Mouse (Mus musculus): ENCODE data around the gene Mgat2.
A peak's percentile ranks its signal among the peaks of the same experiment; 100 is the strongest.
"Not testable (repeated sequence)": the region's sequence is repeated elsewhere in the genome, so short reads cannot be mapped to it uniquely, and the experiment has no call there.

The Mgat2 gene

DNA sequence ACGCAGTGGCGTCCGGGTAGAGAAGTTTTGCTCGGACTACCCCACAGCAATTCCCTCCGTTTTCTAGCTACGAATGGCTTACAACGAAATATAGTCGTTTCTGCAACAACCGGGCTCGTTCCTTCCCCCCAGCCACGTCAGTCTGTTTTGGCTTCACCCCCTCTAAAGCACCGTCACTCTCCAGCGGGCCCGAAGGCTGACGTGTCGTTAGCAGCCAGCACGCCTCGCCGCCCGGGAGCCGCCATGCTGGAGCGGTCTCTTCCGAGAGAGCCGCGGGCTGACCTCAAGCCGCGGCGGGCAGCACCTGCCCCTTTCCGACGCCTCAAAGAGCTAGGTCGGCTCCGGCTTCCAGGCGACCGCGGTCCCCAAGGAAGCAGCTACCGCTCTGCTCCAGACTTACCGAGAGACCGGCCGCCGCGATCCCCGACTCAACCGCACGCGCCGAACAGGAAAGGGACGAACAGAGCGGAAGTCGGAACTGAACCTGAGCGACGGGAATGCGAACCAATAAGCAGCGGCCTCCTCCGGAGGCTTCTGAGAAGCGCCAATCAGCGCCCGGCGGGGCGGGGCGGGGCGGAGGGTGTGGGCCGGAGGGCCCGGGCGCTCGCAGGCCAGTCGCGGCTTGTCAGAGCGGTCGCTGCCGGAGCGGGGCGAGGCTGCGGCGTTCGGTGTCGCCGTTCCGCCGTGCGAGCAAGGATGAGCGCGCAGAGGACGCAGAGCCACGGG is at the start of gene Mgat2, which contains the start of gene Rpl36al:
Mgat2 (plus strand) TSS at position 575 of the 726 bp plus-strand sequence.
Rpl36al (minus strand) TSS at position 501 of the 726 bp plus-strand sequence.
- DNase-seq, result peak; percentile 99

DNA sequence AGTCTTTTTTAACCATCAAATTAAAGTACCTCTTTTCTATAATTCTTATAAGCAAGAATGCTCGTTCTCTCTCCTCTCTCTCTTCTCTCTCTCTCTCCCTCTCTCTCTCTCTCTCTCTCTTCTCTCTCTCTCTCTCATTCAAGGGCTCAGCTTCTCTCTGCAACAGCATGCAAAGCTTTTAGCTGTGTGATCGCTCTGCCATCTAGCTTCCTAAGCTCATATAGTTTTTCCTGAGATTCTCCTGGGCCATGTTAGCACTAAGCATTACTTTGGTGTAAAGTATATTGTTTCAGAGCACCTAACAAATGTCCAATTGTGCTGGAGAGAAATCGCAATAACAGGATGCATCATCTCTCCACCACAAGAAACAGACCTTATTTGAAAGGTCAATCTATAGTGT is 44.8 kb upstream of the Mgat2 start:
- no peak for DNase-seq

DNA sequence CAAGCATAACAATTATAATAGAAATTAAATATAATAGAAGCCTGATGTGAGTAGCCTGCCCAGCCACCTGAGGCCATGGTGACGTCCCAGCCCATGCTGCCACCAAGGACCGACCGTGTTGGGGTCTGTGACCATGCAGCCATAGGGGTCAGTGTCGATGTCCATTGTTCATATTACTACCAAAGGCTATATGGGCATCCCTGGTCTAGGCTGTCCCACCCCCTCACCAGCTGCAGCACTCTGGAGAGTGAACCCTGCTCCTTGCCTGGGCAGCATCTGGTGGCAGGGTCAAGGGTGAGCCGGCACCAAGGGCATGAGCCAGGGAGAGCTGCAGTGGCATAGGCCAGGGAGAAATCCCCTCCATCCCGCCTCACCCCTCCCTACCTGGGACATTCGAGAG is 44.1 kb upstream of the Mgat2 start:
- DNase-seq, result no peak

DNA sequence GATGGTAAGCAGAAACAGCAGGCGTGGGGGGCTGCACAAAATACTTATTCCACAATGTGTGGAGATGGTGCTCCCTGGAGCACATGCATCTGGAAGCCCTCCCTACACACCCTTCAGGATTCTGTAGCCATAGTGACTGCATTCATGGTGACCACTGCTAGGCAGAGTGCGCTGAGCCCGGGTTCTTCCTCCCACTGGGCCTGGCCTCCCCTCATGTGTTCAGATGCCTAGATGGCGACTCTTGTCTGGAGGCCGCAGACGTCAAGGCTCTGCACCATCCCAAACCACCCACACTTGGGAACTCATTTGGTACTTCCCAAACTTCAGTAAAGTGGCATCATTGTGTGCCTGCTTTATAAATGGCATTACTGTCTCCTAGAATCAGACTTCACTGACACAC is 40.5 kb upstream of the Mgat2 start:
- no peak for DNase-seq

DNA sequence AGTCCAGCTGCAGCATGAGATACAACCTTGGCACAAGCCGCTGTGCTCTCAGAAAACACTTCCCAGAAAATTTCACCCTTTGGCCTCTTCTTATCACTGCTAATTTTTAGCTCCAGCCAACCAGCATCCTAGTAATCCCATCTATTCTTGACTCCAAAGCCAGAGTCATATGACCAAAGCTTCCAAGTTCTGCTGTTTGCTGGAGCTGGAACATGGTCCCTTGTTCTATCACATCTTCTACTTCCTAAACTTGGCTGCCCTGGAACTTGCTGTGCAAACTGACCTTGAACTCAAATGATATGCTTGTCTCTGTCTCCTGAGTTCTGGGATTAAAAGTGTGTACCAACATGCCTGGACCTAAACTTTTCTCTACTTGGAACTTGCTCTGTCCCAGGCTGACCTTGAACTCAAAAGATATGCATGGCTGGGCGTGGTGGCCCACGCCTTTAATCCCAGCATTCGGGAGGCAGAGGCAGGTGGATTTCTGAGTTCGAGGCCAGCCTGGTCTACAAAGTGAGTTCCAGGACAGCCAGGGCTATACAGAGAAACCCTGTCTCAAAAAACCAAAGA is 36.7 kb upstream of the Mgat2 start:
- no peak for DNase-seq

DNA sequence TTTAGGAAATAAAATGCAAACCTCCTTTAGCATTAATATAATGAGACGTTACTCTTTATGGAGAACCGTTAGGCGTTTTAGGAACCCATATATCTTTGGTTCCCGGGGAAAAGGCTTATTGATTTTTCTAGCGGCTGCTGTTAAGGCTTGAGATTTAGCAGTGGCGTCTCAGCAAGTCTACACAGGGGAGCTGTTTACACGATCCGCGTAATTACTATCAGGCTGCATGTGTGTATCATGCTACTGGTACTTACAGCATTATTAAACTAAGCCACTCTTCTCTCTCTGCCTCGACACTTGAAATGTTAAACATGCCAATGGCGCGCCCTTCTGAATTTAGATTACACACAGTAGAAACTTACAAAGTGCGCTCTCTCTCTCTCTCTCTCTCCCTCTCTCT is 33.9 kb upstream of the Mgat2 start:
- DNase-seq, result no peak

DNA sequence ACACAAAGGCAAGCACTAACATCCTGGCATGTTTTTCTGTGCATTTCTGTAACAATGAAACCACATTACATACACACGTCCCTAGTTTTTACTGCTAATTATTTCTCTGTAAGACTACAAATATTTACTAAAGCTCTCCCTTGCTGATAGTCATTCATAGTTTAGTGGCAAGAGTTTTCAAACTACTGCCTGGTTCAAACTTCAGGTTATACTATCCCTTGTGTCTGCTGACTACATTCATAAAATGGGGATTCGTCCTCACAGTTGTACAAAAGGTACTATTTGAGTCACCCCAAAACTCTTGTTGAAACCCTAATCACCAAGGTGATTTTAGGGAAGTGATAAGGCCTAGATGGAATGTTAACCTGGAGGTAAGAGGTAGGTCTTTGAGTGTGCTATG is 28.0 kb upstream of the Mgat2 start:
- no peak for DNase-seq

DNA sequence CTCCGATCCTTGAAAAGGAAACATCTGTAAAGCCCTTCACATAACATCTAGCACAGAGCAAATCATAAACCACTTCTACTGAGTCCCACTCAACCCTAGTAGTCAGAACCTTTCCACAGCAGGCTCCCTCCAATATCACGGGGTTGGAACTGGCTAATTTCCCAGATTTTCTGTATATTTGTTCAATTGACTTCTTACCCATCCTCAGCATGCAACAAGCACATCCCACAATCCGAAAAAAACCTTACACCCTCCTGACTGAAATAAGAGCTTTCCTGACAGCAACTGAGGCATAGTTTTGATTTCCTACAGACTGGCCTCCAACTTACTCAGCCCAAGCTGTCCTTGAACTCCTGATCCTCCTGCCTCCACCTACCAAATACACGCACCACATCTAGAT is 27.5 kb upstream of the Mgat2 start:
- no peak for DNase-seq

DNA sequence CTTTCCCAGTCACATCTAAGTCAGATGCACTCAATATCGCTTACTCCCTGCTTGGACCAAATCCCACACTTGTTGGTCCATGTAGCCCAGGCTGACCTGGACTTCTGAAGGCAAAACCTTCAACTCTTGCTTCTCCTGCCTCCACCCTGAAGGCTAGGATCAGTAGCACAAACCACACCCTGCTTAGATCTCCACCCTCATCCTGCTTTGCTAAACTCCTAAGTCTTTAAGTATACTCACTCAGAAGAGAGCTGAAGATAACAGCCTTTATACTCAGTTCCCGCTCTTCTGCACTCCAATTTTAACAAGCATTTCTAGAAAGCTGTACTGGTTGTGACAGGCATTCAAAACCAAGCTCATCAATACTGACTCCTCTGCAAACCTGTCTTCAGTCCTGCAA is 26.9 kb upstream of the Mgat2 start:
- no peak for DNase-seq

DNA sequence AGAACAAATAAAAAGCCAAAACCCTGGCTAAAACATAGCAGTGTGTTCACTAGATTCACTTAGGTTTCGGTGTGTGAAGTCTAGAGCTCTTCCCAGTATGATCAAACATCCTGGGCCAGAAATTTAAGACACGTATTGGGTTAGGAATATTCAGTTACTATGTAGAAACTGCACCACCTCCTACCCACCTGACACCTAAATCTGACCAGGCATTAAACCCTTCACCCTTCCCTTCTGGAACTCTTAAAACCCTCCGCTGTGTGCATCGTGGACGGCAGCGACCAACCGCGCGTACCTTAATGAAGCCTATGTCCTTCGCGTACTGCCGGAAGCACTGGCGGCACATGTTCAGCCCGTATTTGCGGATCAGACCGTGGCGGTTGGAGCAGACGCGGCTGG is 25.6 kb upstream of the Mgat2 start:
- DNase-seq, result no peak

DNA sequence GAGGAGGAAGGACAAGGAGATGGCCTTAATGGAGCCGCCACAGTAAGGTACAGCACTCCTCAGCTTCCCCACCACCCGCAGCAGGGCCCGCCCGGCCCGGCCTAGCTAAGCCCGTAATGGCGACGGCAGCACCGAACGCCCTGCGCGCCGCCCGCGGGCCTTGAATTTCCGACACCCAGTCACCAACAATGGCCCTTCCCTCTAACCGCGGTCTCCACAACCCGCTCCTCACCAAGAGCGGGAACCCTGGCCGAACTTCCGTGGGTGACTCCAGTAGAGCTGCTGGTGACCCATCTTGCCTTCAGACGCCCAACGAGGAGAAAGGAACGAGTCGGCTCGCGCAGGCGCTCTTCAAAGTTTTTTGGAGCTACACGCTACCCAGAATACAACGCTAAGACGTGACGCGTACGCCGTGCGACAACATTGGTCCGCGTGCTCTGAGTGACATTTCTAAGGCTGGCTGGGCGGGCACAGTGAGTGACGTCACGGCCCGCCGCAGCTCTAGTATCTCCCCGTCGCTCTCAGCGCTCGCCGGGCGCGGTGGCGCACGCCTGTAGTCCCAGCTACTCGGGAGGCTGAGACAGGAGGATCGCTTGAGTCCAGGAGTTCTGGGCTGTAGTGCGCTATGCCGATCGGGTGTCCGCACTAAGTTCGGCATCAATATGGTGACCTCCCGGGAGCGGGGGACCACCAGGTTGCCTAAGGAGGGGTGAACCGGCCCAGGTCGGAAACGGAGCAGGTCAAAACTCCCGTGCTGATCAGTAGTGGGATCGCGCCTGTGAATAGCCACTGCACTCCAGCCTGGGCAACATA is 25.0 kb upstream of the Mgat2 start, which contains the start of gene Rps29:
Rps29 (minus strand) TSS at position 422 of the 813 bp plus-strand sequence.
- DNase-seq, result peak; percentile 98

DNA sequence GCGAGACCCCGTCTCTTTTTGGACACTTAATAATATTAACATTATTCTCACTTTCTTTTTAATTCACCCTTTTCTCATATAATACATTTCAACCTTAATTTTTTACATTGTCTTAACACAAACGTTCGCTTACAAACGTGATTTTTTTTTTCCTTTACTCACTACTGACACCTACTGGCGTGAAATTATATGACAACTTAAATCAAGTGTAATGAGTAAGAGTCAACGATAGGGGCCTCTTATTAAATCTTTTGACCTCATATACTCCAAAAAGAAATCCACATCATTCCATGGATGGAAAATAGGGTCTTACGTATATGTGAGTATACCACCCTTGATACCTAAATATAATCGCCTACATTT is 24.4 kb upstream of the Mgat2 start:
- no peak for DNase-seq

DNA sequence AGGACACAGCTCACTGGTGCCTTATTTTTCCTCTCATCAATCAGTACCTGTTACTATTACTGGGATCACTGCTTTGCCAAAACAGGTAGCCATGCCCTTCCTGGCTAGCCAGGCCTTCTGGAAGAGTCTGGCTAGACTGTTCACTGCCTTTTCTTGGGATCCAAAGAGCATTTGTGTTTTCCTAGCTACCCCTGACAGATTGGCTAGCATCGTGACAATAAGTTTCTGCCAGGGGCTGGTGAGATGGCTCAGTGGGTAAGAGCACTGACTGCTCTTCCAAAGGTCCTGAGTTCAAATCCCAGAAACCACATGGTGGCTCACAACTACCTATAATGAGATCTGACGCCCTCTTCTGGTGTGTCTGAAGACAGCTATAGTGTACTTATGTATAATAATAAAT is 23.3 kb upstream of the Mgat2 start:
- not testable (repeated sequence) for DNase-seq

DNA sequence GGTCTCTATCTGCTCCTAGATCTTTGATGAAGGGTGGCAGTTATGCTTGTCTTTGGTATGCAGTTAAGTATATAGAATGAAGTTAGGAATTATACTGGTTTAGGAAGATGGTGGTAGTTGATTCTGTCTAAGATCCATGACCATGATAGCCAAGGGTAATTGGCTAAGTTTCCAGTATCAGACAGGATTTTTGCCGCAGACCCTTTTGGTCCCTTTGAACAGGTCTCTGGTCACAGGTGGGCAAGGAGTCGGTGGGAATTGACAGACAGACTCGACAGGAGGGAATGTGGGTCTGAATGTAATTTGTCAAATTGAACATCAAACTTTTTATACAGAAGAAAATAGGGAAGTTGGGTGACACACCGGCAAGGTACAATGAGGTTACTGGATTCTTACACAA is 20.4 kb upstream of the Mgat2 start:
- DNase-seq, result not testable (repeated sequence)

DNA sequence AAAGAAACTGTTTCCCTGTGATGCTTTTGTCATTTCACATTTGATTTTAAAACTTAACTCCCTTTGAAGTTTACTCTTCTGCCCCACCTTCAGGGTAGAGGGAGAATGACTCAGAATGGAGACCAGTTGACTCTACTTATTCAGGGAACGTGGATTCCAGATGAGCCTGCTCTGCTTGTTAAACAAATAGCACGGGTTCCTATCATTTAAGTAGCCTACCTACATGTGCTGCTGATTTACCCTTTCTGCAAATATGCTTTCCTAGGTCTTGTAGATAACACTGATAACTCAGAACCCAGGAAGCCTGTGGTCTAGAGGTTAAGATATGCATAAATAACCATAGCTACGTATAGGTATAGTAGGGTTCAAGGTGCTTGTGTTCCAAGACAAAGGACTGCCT is 19.1 kb upstream of the Mgat2 start:
- no peak for DNase-seq

DNA sequence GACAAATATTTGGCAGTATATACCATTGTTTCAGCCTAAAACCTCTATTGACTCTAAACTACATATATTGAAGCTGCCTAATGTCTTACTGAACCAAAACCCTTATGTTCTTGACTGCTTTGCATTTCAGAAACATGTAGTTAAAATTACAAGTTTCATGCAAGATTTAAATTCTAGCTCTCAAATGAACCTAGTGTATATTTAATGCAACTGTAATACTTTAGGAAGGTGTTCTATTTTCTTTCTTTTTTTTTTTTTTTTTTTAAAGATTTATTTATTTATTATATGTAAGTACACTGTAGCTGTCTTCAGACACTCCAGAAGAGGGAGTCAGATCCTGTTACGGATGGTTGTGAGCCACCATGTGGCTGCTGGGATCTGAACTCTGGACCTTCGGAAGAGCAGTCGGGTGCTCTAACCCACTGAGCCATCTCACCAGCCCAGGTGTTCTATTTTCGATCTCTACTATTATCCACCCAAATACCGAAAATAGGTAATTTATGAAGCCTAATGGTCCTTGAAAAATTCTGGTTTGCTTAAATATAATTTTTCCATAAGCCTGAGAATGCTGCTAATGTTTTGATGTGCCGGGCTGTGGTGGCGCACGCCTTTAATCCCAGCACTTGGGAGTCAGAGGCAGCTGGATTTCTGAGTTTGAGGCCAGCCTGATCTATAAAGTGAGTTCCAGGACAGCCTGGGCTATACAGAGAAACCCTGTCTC is 16.9 kb upstream of the Mgat2 start:
- DNase-seq, result not testable (repeated sequence)

DNA sequence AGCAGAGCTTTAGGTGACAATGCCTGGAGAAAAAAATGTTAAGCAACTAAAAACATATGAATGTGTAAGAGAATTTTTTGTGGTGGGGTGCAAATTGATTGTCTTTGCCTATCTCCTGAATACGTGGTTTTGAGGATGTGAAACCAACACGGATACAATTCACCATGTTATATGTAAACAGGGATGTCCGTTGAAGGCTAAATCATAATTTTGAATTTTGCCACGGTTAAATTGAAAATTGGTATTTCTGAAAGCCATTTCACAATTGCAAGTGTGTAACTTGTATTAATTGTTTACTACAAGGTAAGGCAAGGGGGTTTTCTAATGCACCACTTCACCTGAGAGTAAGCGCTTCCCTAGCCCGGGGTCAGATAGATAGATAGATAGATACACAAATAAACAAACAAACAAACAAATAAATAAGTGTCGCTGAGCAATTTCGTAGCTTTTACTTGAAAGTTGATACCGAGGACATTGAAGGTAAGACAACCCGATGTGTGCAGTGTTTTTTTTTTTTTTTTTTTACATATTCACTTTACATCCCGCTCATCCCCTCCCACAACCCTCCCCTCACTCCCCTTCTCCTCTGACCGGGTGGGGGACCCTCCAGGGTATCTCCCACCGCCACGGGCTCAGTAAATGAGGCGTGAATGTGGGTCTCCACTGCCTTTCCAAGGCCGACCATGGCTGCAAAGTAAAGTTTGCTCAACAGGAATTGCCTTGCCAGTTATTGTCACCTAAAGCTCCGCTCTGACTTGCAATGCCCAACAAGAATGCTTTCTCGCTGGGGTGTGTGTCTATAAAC is 16.1 kb upstream of the Mgat2 start:
- no peak for DNase-seq

DNA sequence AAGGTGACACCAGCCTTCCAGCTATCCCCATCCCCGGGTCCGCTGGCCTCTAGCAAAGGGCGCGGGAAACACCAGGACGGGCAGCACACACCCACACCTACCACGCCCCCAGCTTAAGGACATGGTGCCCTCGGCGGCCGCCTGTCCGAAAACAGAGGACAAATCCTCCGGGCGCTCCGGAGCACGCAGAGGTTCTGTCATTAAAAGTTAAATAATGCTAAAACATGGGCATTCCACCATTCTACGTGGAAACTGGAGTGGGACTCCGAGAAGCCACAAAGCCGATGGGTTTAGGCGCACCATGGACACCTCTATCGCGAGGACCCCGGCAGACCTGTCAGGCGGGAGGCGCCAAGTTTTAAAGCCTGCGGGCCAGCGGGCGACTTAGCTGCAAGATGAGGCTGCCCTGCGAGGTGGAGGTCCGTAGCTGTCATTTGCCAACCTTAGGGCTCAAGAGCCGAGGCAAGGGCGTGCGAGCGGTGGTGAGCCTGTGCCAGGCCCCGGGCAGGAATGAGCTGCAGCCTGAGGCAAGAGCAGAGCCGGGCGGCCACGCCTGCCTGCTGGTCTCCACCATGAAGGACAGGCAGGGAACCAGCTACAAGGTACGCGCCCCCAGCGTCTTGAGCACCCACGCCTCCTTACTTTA is 15.4 kb upstream of the Mgat2 start, which contains the start of gene Lrr1:
Lrr1 (plus strand) TSS at position 354 of the 646 bp plus-strand sequence.
- peak; percentile 77 for DNase-seq

DNA sequence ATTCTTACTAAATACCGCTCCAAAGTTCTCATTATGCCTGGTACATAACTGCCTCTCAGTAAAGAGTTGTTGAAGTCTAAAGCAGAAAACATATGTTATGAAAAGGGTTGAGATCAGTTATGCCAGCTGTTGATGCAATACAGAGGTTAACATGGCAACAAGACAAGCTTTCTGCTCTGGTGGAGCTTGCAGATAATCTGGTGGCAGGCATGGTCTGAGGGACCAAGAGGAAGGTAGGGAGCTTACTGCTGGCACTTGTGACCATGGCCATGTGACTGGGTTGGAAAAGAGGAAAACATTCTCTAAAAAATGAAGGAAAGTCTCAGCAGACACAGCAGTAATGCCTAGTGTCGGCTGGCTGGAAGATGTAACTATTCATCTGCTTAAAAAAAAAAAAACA is 12.7 kb upstream of the Mgat2 start:
- no peak for DNase-seq

DNA sequence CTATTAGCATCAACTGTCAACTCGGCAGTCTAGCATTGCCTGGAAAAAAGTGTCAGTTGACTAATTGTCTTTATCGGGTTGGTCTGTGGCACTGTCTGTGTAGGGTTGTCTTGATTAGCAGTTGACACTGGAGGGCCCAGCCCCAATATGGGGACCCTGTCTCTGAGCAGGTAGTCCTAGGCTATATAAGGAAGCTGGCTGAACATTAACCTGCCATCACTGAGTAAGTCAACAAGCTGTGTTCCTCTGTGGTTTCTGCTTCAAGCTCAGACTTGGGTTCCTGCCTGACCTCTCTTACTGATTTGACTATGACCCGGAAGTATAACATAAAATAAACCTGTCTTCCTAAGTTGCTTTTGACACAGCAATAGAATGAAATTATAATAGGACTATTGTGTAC is 8.0 kb upstream of the Mgat2 start:
- DNase-seq, result no peak

DNA sequence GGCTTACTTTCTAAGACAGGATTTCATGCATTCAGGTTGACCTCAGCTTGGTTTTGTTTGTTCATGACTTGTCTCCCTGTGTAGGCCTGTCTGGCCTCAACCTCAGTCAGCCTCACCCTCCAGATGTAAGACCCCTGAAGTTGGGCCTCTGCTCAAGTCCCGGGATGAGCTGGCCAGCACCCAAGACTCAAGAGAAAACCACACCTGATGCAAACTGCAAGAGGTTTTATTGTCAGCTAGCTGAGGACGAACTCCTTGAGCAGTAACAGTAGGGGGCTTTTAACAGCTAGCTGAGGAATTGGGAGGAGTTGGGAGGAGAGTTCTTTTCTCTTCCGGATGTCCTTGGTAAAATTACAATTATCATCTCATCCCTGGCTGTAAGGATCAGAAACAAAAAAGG is 6.4 kb upstream of the Mgat2 start:
- DNase-seq, result no peak

DNA sequence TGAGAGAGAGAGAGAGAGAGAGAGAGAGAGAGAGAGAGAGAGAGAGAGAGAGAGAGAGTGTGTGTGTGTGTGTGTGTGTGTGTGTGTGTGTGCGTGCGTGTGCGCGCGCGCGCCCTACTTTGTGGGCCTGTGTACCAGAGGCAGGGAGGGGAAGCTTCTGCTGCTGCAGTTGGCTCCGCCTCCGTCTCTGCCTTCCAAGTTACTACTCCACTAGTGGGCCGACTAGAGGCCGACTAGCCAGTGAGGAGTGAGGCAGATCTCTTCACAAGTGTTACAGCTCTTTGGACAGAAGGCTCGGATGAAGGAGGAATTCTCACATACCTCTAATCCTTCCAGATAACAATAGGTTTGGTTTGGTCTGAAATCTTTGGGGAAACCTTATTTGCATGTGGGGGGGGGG is 4.6 kb upstream of the Mgat2 start:
- no peak for DNase-seq
